Comparison of ENCODE assay signal across 8 mouse cellular contexts in genomic region chr17:13684256-13684655, GRCm38 (mm10).
DNase-seq lines count a peak whose midpoint lies in the region; ATAC-seq lines count a peak whose summit lies in the region.

No protein-coding gene starts in this region.

- no peak overlapping the region for H3K4me2 ChIP-seq in hindbrain, embryonic 15.5 days
- no peak overlapping the region for H3K4me2 ChIP-seq in hindbrain, embryonic 11.5 days (replicated peaks; ENCODE audit: low read depth, low read length)
- no peak overlapping the region for H3K4me2 ChIP-seq in neural tube, embryonic 11.5 days (ENCODE audit: low read depth)
- peak overlapping the region; percentile 53 for H3K4me2 ChIP-seq in intestine, embryonic 15.5 days (replicated peaks)
- H3K4me2 ChIP-seq in stomach, embryonic 15.5 days: peak overlapping the region; percentile 52
- no peak overlapping the region for H3K4me2 ChIP-seq in hindbrain, embryonic 14.5 days (replicated peaks)

- WGBS in hindbrain, embryonic 15.5 days: 58% methylated on average over 7 of the region's 7 CpGs
- 48% methylated on average over 7 of the region's 7 CpGs for WGBS in hindbrain, embryonic 11.5 days
- 53% methylated on average over 7 of the region's 7 CpGs for WGBS in neural tube, embryonic 11.5 days
- WGBS in intestine, embryonic 15.5 days: 65% methylated on average over 7 of the region's 7 CpGs
- WGBS in stomach, embryonic 15.5 days: 59% methylated on average over 7 of the region's 7 CpGs
- WGBS in hindbrain, embryonic 14.5 days: 62% methylated on average over 7 of the region's 7 CpGs

- ATAC-seq in hindbrain, embryonic 15.5 days (ENCODE audit: low FRiP score, low read depth): no peak
- ATAC-seq in hindbrain, embryonic 11.5 days (ENCODE audit: low FRiP score): no peak
- no peak for ATAC-seq in neural tube, embryonic 11.5 days (ENCODE audit: insufficient read depth, low FRiP score, low TSS enrichment)
- ATAC-seq in intestine, embryonic 15.5 days: no peak
- no peak for ATAC-seq in stomach, embryonic 15.5 days (ENCODE audit: insufficient read depth, low FRiP score, low read depth)
- no peak for ATAC-seq in hindbrain, embryonic 14.5 days (ENCODE audit: low FRiP score)

- no peaks in the 10 kb centered on the region for H3K36me3 ChIP-seq in hindbrain, embryonic 15.5 days
- no peaks in the 10 kb centered on the region for H3K36me3 ChIP-seq in hindbrain, embryonic 11.5 days (ENCODE audit: control insufficient read depth, insufficient read depth, low read length)
- H3K36me3 ChIP-seq in neural tube, embryonic 11.5 days (ENCODE audit: control insufficient read depth, insufficient read depth, low read length): no peaks in the 10 kb centered on the region
- no peaks in the 10 kb centered on the region for H3K36me3 ChIP-seq in intestine, embryonic 15.5 days
- no peaks in the 10 kb centered on the region for H3K36me3 ChIP-seq in stomach, embryonic 15.5 days
- H3K36me3 ChIP-seq in hindbrain, embryonic 14.5 days (replicated peaks; ENCODE audit: control insufficient read depth, insufficient read depth): no peaks in the 10 kb centered on the region

- peaks cover 33% of the 10 kb centered on the region for H3K4me1 ChIP-seq in hindbrain, embryonic 15.5 days (replicated peaks)
- H3K4me1 ChIP-seq in hindbrain, embryonic 11.5 days (replicated peaks; ENCODE audit: control insufficient read depth, insufficient read depth, low read length): peaks cover 4% of the 10 kb centered on the region; the same call in 1 of the 2 replicates
- H3K4me1 ChIP-seq in neural tube, embryonic 11.5 days (ENCODE audit: control insufficient read depth, insufficient read depth, low read length): peaks cover 22% of the 10 kb centered on the region
- 0 out of 2 replicates have a peak, but pooled peaks cover 3% of the 10 kb centered on the region for H3K4me1 ChIP-seq in intestine, embryonic 15.5 days (replicated peaks)
- H3K4me1 ChIP-seq in stomach, embryonic 15.5 days: peaks cover 10% of the 10 kb centered on the region; the same call in 1 of the 2 replicates
- H3K4me1 ChIP-seq in hindbrain, embryonic 14.5 days (replicated peaks; ENCODE audit: control insufficient read depth, insufficient read depth, low read length): 0 out of 2 replicates have a peak, but pooled peaks cover 9% of the 10 kb centered on the region

- 0 out of 2 replicates have a peak overlapping the region, but pooled peaks have one; percentile 36 for H3K27ac ChIP-seq in hindbrain, embryonic 15.5 days (replicated peaks)
- H3K27ac ChIP-seq in hindbrain, embryonic 11.5 days (ENCODE audit: low read depth, low read length): no peak overlapping the region
- peak overlapping the region; percentile 24; the same call in 1 of the 2 replicates for H3K27ac ChIP-seq in neural tube, embryonic 11.5 days (ENCODE audit: low read depth, low read length)
- peak overlapping the region; percentile 94 for H3K27ac ChIP-seq in intestine, embryonic 15.5 days
- H3K27ac ChIP-seq in stomach, embryonic 15.5 days: peak overlapping the region; percentile 94
- H3K27ac ChIP-seq in hindbrain, embryonic 14.5 days: no peak overlapping the region

- DNase-seq in hindbrain, embryonic 11.5 days (ENCODE audit: low spot score): no peak
- no peak for DNase-seq in neural tube, embryonic 11.5 days (ENCODE audit: low spot score)
- DNase-seq in neural tube, embryonic 10.5 days (ENCODE audit: extremely low spot score, low spot score): no peak
- no peak for DNase-seq in hindbrain, embryonic 14.5 days (ENCODE audit: low spot score)
- no peak for DNase-seq in urinary bladder, adult 2 months (ENCODE audit: low spot score)

- no peak overlapping the region for H3K4me3 ChIP-seq in hindbrain, embryonic 15.5 days
- no peak overlapping the region for H3K4me3 ChIP-seq in hindbrain, embryonic 11.5 days (ENCODE audit: low read depth, low read length)
- H3K4me3 ChIP-seq in neural tube, embryonic 11.5 days (ENCODE audit: low read depth, low read length): no peak overlapping the region
- no peak overlapping the region for H3K4me3 ChIP-seq in intestine, embryonic 15.5 days (replicated peaks)
- H3K4me3 ChIP-seq in stomach, embryonic 15.5 days (replicated peaks): no peak overlapping the region
- H3K4me3 ChIP-seq in hindbrain, embryonic 14.5 days (replicated peaks; ENCODE audit: low read length): no peak overlapping the region

- no peak overlapping the region for H3K9ac ChIP-seq in hindbrain, embryonic 15.5 days
- H3K9ac ChIP-seq in hindbrain, embryonic 11.5 days (ENCODE audit: low read depth, low read length): no peak overlapping the region
- H3K9ac ChIP-seq in neural tube, embryonic 11.5 days (ENCODE audit: low read length): no peak overlapping the region
- H3K9ac ChIP-seq in intestine, embryonic 15.5 days: no peak overlapping the region
- H3K9ac ChIP-seq in stomach, embryonic 15.5 days: no peak overlapping the region
- no peak overlapping the region for H3K9ac ChIP-seq in hindbrain, embryonic 14.5 days

- H3K9me3 ChIP-seq in hindbrain, embryonic 15.5 days: no peaks in the 10 kb centered on the region
- no peaks in the 10 kb centered on the region for H3K9me3 ChIP-seq in hindbrain, embryonic 11.5 days (ENCODE audit: control insufficient read depth, low read length)
- no peaks in the 10 kb centered on the region for H3K9me3 ChIP-seq in neural tube, embryonic 11.5 days (ENCODE audit: control insufficient read depth, low read length)
- no peaks in the 10 kb centered on the region for H3K9me3 ChIP-seq in intestine, embryonic 15.5 days
- no peaks in the 10 kb centered on the region for H3K9me3 ChIP-seq in stomach, embryonic 15.5 days
- H3K9me3 ChIP-seq in hindbrain, embryonic 14.5 days (ENCODE audit: control insufficient read depth, low read length): no peaks in the 10 kb centered on the region

- no peaks in the 10 kb centered on the region for H3K27me3 ChIP-seq in hindbrain, embryonic 15.5 days
- no peaks in the 10 kb centered on the region for H3K27me3 ChIP-seq in hindbrain, embryonic 11.5 days (ENCODE audit: control insufficient read depth, insufficient read depth, low read length)
- H3K27me3 ChIP-seq in neural tube, embryonic 11.5 days (ENCODE audit: control insufficient read depth, insufficient read depth, low read length): no peaks in the 10 kb centered on the region
- no peaks in the 10 kb centered on the region for H3K27me3 ChIP-seq in intestine, embryonic 15.5 days (replicated peaks)
- H3K27me3 ChIP-seq in stomach, embryonic 15.5 days (replicated peaks): no peaks in the 10 kb centered on the region
- H3K27me3 ChIP-seq in hindbrain, embryonic 14.5 days (ENCODE audit: control insufficient read depth, insufficient read depth, low read length): no peaks in the 10 kb centered on the region

Comparison
In these comparisons a context has a peak if more than half of its experiments do, and no peak if none do; other contexts are left out.
1. H3K27ac ChIP-seq: peak in hindbrain, embryonic 15.5 days (single experiment), neural tube, embryonic 11.5 days (single experiment), intestine, embryonic 15.5 days (single experiment) and stomach, embryonic 15.5 days (single experiment); none in hindbrain, embryonic 11.5 days (single experiment) and hindbrain, embryonic 14.5 days (single experiment).
2. H3K4me2 ChIP-seq: peak in intestine, embryonic 15.5 days (single experiment) and stomach, embryonic 15.5 days (single experiment); none in hindbrain, embryonic 15.5 days (single experiment), hindbrain, embryonic 11.5 days (single experiment), neural tube, embryonic 11.5 days (single experiment) and hindbrain, embryonic 14.5 days (single experiment).